Mouse (Mus musculus) E14TG2a.4 (cell line): ENCODE measurements around the gene Zfp977.
A peak's percentile ranks its signal among the peaks of the same experiment; 100 is the strongest.
"Not testable (repeated sequence)": the region's sequence is repeated elsewhere in the genome, so short reads cannot be mapped to it uniquely, and the experiment has no call there.

Experiments used
- CTCF ChIP-seq: conservative IDR thresholded peaks from 2 replicates; pipeline ENCODE4 v1.5.1; 2014; ENCODE audit warnings: low read length
- NANOG ChIP-seq: IDR thresholded peaks from 2 replicates; pipeline ENCODE4 v1.6.1; 2014; ENCODE audit warnings: borderline replicate concordance, low read length, mixed read lengths
- POU5F1 ChIP-seq: IDR thresholded peaks from 2 replicates; pipeline ENCODE4 v1.6.1; 2014; ENCODE audit warnings: low read length, borderline replicate concordance

- TF ChIP-seq CTCF, POU5F1: not testable (repeated sequence)
- peak; percentile 18; the same call in 1 of the 2 replicates for TF ChIP-seq NANOG
Observed at GRCm38 (mm10) chr7:42631031-42631430, 38.7 kb upstream of the Zfp977 start.
